Comparison of ENCODE assay signal across 15 mouse cellular contexts in the genomic region with DNA sequence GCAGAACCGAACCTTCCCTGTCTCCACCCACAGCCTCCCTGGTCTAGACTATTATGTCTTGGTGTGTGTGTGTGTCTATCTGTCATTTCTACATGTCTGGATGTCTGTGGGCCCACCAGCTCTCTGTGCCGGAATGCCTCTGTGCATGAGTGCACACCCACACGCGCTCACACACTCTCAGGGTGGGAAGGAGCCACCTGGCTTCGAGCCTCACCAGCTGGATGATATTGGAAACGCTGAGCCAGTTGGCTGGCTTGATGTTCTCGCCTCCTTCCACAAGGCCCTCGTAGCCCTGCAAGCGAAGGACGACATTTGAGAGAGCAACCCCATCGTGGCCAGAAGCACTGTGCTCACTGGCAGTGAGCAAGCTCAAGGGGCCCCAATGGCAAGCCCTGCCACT. TPM values are rescaled to one million over a fixed set of nuclear protein-coding genes. Genes with fewer than 3 reads are reported as not detected.
DNase-seq lines count a peak whose midpoint lies in the region; ATAC-seq lines count a peak whose summit lies in the region.
"Had no signal": no experiment of that assay in that cellular context is flagged by ENCODE, and none has a peak within 500 bp of the region (broad histone marks: within the 10 kb centered on the region; RNA-seq: fewer than 3 reads in every experiment).

No protein-coding gene starts in this region.

- 84% methylated on average over 11 of the region's 11 CpGs for WGBS in forebrain, embryonic 16.5 days
- WGBS in forebrain, embryonic 10.5 days: 93% methylated on average over 11 of the region's 11 CpGs

- peaks cover 17% of the 10 kb centered on the region for H3K36me3 ChIP-seq in forebrain, embryonic 16.5 days (ENCODE audit: control insufficient read depth, insufficient read depth)
- peaks cover 98% of the 10 kb centered on the region for H3K36me3 ChIP-seq in forebrain, embryonic 10.5 days (replicated peaks)

- peaks cover 6% of the 10 kb centered on the region for H3K4me1 ChIP-seq in forebrain, embryonic 16.5 days (replicated peaks; ENCODE audit: control insufficient read depth, insufficient read depth, low read length)
- H3K4me1 ChIP-seq in forebrain, embryonic 10.5 days: peaks cover 24% of the 10 kb centered on the region

- H3K9me3 ChIP-seq in forebrain, embryonic 16.5 days (ENCODE audit: control insufficient read depth, low read length): no peaks in the 10 kb centered on the region
- no peaks in the 10 kb centered on the region for H3K9me3 ChIP-seq in forebrain, embryonic 10.5 days
- H3K9me3 ChIP-seq: intestine, embryonic 15.5 days; limb, embryonic 15.5 days; neural tube, embryonic 15.5 days had no signal

- DNase-seq in forebrain, embryonic 10.5 days (ENCODE audit: extremely low spot score, low spot score): no peak
- DNase-seq in gastrocnemius, adult 18-20 months (ENCODE audit: low spot score): peak; percentile 43
- DNase-seq in layer of hippocampus, adult 8-10 months (ENCODE audit: low spot score in 2 of 2): peak; percentile 91 to 94
- peak; percentile 61 for DNase-seq in left cerebral cortex, postnatal 4 days
- no peak for DNase-seq in kidney, postnatal 14 days
- DNase-seq in urinary bladder, postnatal 4 days (ENCODE audit: low spot score in 2 of 2): no peak
- DNase-seq: B cell, adult 2 months had no signal

- no peak overlapping the region for H3K4me3 ChIP-seq in forebrain, embryonic 16.5 days (replicated peaks; ENCODE audit: low read length)
- H3K4me3 ChIP-seq in forebrain, embryonic 10.5 days: no peak overlapping the region
- H3K4me3 ChIP-seq: intestine, embryonic 15.5 days; limb, embryonic 15.5 days; neural tube, embryonic 15.5 days had no signal

- no peaks in the 10 kb centered on the region for H3K27me3 ChIP-seq in forebrain, embryonic 16.5 days (replicated peaks; ENCODE audit: control insufficient read depth, insufficient read depth, low read length)
- H3K27me3 ChIP-seq in forebrain, embryonic 10.5 days (ENCODE audit: poor library complexity, severe bottlenecking): no peaks in the 10 kb centered on the region
- H3K27me3 ChIP-seq: intestine, embryonic 15.5 days; limb, embryonic 15.5 days; neural tube, embryonic 15.5 days; Patski had no signal

- H3K9ac ChIP-seq in forebrain, embryonic 16.5 days (replicated peaks; ENCODE audit: low read depth, low read length): no peak overlapping the region
- H3K9ac ChIP-seq: intestine, embryonic 15.5 days; limb, embryonic 15.5 days; neural tube, embryonic 15.5 days had no signal

- no peak overlapping the region for H3K27ac ChIP-seq in forebrain, embryonic 16.5 days (ENCODE audit: low read length)
- no peak overlapping the region for H3K27ac ChIP-seq in forebrain, embryonic 10.5 days
- H3K27ac ChIP-seq: intestine, embryonic 15.5 days; limb, embryonic 15.5 days; neural tube, embryonic 15.5 days; stomach, postnatal 0 days had no signal

- H3K4me2 ChIP-seq in forebrain, embryonic 16.5 days (ENCODE audit: low read length): no peak overlapping the region
- H3K4me2 ChIP-seq: intestine, embryonic 15.5 days; limb, embryonic 15.5 days; neural tube, embryonic 15.5 days had no signal

- intact Hi-C loops in left cerebral cortex, postnatal 4 days (cut with DNase I): no loop called here

- ATAC-seq in forebrain, embryonic 16.5 days: peak; percentile 19; the same call in 1 of the 2 replicates
- no peak for ATAC-seq in granulocyte monocyte progenitor cell, adult 5-6 weeks (replicated peaks; ENCODE audit: poor library complexity, severe bottlenecking)
- ATAC-seq: intestine, embryonic 15.5 days; Patski had no signal

RNA-seq across cellular contexts. Expression of a gene that starts 8.1 kb away (rescaled TPM):
- 109 and 117 TPM in 2 replicates for polyA plus RNA-seq in forebrain, embryonic 16.5 days (2015; fragmentation: Nextera tagmentation; extraction: Ambion mirVana)
- polyA plus RNA-seq in forebrain, embryonic 10.5 days (2016; fragmentation: Nextera tagmentation; extraction: Ambion mirVana): 262 and 282 TPM in 2 replicates
- 1 to 10 TPM; 5.9 to 7.0 TPM for total RNA-seq in gastrocnemius, adult 18-20 months (2021)
- 100 to 1,000 TPM; 224 to 240 (median 229) TPM for total RNA-seq in layer of hippocampus, adult 8-10 months (2022)
- total RNA-seq in left cerebral cortex, postnatal 4 days (2021): 10 to 100 TPM; 73.2 to 83.6 TPM
- total RNA-seq in granulocyte monocyte progenitor cell, adult 5-6 weeks (2014; fragmentation: Nextera tagmentation): 30.6 and 39.4 TPM in 2 replicates
- 39.6 and 43.5 TPM in 2 replicates for total RNA-seq in granulocyte monocyte progenitor cell, adult 5-6 weeks (2017)

RNA-seq across cellular contexts. Expression of a gene that starts 23.5 kb away (rescaled TPM):
- polyA plus RNA-seq in forebrain, embryonic 16.5 days (2015; fragmentation: Nextera tagmentation; extraction: Ambion mirVana): 33.7 and 36.0 TPM in 2 replicates
- polyA plus RNA-seq in forebrain, embryonic 10.5 days (2016; fragmentation: Nextera tagmentation; extraction: Ambion mirVana): 33.9 and 37.4 TPM in 2 replicates
- total RNA-seq in gastrocnemius, adult 18-20 months (2021): 1 to 10 TPM; 4.1 to 4.6 TPM
- 10 to 100 TPM; 36.6 to 46.0 (median 40.5) TPM for total RNA-seq in layer of hippocampus, adult 8-10 months (2022)
- total RNA-seq in left cerebral cortex, postnatal 4 days (2021): 10 to 100 TPM; 28.9 to 35.3 TPM
- 8.8 and 9.1 TPM in 2 replicates for total RNA-seq in granulocyte monocyte progenitor cell, adult 5-6 weeks (2014; fragmentation: Nextera tagmentation)
- 7.4 and 9.9 TPM in 2 replicates for total RNA-seq in granulocyte monocyte progenitor cell, adult 5-6 weeks (2017)

RNA-seq across cellular contexts. Expression of a gene that starts 31.4 kb away (rescaled TPM):
- polyA plus RNA-seq in forebrain, embryonic 16.5 days (2015; fragmentation: Nextera tagmentation; extraction: Ambion mirVana): 3.0 and 5.0 TPM in 2 replicates
- polyA plus RNA-seq in forebrain, embryonic 10.5 days (2016; fragmentation: Nextera tagmentation; extraction: Ambion mirVana): 0.53 and 0.57 TPM in 2 replicates
- under 1 TPM; 0.07 to 0.26 TPM for total RNA-seq in gastrocnemius, adult 18-20 months (2021)
- total RNA-seq in layer of hippocampus, adult 8-10 months (2022): 10 to 100 TPM; 43.0 to 47.6 (median 45.7) TPM
- 10 to 100 TPM; 14.1 to 22.9 TPM for total RNA-seq in left cerebral cortex, postnatal 4 days (2021)
- 1.9 and 9.1 TPM in 2 replicates for total RNA-seq in granulocyte monocyte progenitor cell, adult 5-6 weeks (2014; fragmentation: Nextera tagmentation)
- total RNA-seq in granulocyte monocyte progenitor cell, adult 5-6 weeks (2017): 1.9 and 3.6 TPM in 2 replicates

RNA-seq across cellular contexts. Expression of a gene that starts 40.0 kb away (rescaled TPM):
- not detected in 2 replicates for polyA plus RNA-seq in forebrain, embryonic 16.5 days (2015; fragmentation: Nextera tagmentation; extraction: Ambion mirVana)
- not detected in 2 replicates for polyA plus RNA-seq in forebrain, embryonic 10.5 days (2016; fragmentation: Nextera tagmentation; extraction: Ambion mirVana)
- not detected for total RNA-seq in gastrocnemius, adult 18-20 months (2021)
- total RNA-seq in layer of hippocampus, adult 8-10 months (2022): under 1 TPM in 3 of 4 experiments, not detected in 1; 0.29 to 0.72 (median 0.30) TPM
- not detected for total RNA-seq in left cerebral cortex, postnatal 4 days (2021)
- 0.45 TPM in 1 of 2 replicates, not detected in the other for total RNA-seq in granulocyte monocyte progenitor cell, adult 5-6 weeks (2014; fragmentation: Nextera tagmentation)
- 0.67 and 1.6 TPM in 2 replicates for total RNA-seq in granulocyte monocyte progenitor cell, adult 5-6 weeks (2017)
- total RNA-seq: gastrocnemius, postnatal 4 days had no signal
- polyA plus RNA-seq: neural tube, embryonic 15.5 days had no signal

RNA-seq across cellular contexts. Expression of a gene that starts 41.6 kb away (rescaled TPM):
- polyA plus RNA-seq in forebrain, embryonic 16.5 days (2015; fragmentation: Nextera tagmentation; extraction: Ambion mirVana): 0.34 TPM in 1 of 2 replicates, not detected in the other
- polyA plus RNA-seq in forebrain, embryonic 10.5 days (2016; fragmentation: Nextera tagmentation; extraction: Ambion mirVana): 0.28 and 0.33 TPM in 2 replicates
- total RNA-seq in gastrocnemius, adult 18-20 months (2021): not detected
- total RNA-seq in layer of hippocampus, adult 8-10 months (2022): under 1 TPM; 0.56 to 0.93 (median 0.63) TPM
- under 1 TPM; 0.44 TPM for total RNA-seq in left cerebral cortex, postnatal 4 days (2021)
- total RNA-seq in granulocyte monocyte progenitor cell, adult 5-6 weeks (2014; fragmentation: Nextera tagmentation): 1.0 TPM in 1 of 2 replicates, not detected in the other
- not detected in 2 replicates for total RNA-seq in granulocyte monocyte progenitor cell, adult 5-6 weeks (2017)
- total RNA-seq: gastrocnemius, postnatal 4 days had no signal

Comparison
In these comparisons a context has a peak if more than half of its experiments do, and no peak if none do; other contexts are left out.
1. DNase-seq: peak in gastrocnemius, adult 18-20 months (single experiment), layer of hippocampus, adult 8-10 months (2 of 2) and left cerebral cortex, postnatal 4 days (single experiment); none in forebrain, embryonic 10.5 days (single experiment), kidney, postnatal 14 days (single experiment) and urinary bladder, postnatal 4 days (0 of 2).